Mouse (Mus musculus): ENCODE data around the gene Cnot2. TPM values are rescaled to one million over a fixed set of nuclear protein-coding genes. Genes with fewer than 3 reads are reported as not detected.
A peak's percentile ranks its signal among the peaks of the same experiment; 100 is the strongest.
"Not testable (repeated sequence)": the region's sequence is repeated elsewhere in the genome, so short reads cannot be mapped to it uniquely, and the experiment has no call there.

Gene Cnot2
- total RNA-seq (2021) = 81.5 and 82.1 TPM in 2 replicates
- long read RNA-seq, transcript Cnot2-203 (16 exons, 2,800 nt) = major isoform, 41 of 102 reads
- long read RNA-seq, transcript Cnot2-213 (16 exons, 2,120 nt) = minor isoform, 11 of 102 reads
- long read RNA-seq, partial matches to known transcripts = 14 of 102 reads
- long read RNA-seq, other reads (novel, unspliced or antisense) = 33 of 102 reads

- peak; percentile 94 for DNase-seq
These were observed at the start of gene Cnot2 for GRCm38 (mm10) chr10:116581369-116581718. Cnot2 (minus strand) TSS chr10:116581511.

GRCm38 (mm10) chr10:116628926-116629325 lies 47.6 kb upstream of the Cnot2 start:
- DNase-seq = no peak

GRCm38 (mm10) chr10:116626009-116626408 lies 44.7 kb upstream of the Cnot2 start:
- DNase-seq = no peak

- not testable (repeated sequence) for DNase-seq
These were observed 31.9 kb upstream of the Cnot2 start for GRCm38 (mm10) chr10:116613250-116613649.

GRCm38 (mm10) chr10:116604905-116605162 lies 23.5 kb upstream of the Cnot2 start:
- DNase-seq = no peak

- no peak for DNase-seq
These were observed 23.0 kb upstream of the Cnot2 start for GRCm38 (mm10) chr10:116604081-116604904.

GRCm38 (mm10) chr10:116599056-116599850 lies 17.9 kb upstream of the Cnot2 start:
- DNase-seq = no peak

- DNase-seq = no peak
These were observed 1.4 kb upstream of the Cnot2 start for GRCm38 (mm10) chr10:116582738-116583137.

GRCm38 (mm10) chr10:116581719-116582481 lies 589 bp upstream of the Cnot2 start:
- peak; percentile 74 for DNase-seq

- DNase-seq = peak; percentile 58
These were observed 536 bp downstream of the Cnot2 start for GRCm38 (mm10) chr10:116580591-116581358.

GRCm38 (mm10) chr10:116579478-116579877 lies 1.8 kb downstream of the Cnot2 start:
- no peak for DNase-seq

GRCm38 (mm10) chr10:116578375-116578774 lies 2.9 kb downstream of the Cnot2 start:
- DNase-seq = no peak

- no peak for DNase-seq
These were observed 4.1 kb downstream of the Cnot2 start for GRCm38 (mm10) chr10:116577181-116577580.

GRCm38 (mm10) chr10:116576071-116576470 lies 5.2 kb downstream of the Cnot2 start:
- DNase-seq = not testable (repeated sequence)

- no peak for DNase-seq
These were observed 10.8 kb downstream of the Cnot2 start for GRCm38 (mm10) chr10:116570526-116570925.

GRCm38 (mm10) chr10:116568539-116568938 lies 12.8 kb downstream of the Cnot2 start:
- DNase-seq = no peak

GRCm38 (mm10) chr10:116567491-116568405 lies 13.6 kb downstream of the Cnot2 start:
- DNase-seq = peak; percentile 30

- DNase-seq = not testable (repeated sequence)
These were observed 14.8 kb downstream of the Cnot2 start for GRCm38 (mm10) chr10:116566492-116566891.

GRCm38 (mm10) chr10:116564828-116565602 lies 16.3 kb downstream of the Cnot2 start:
- DNase-seq = no peak

Data from adrenal gland, postnatal 25 days (tissue).